Mouse (Mus musculus) stomach, postnatal 0 days (tissue): Measurements from ENCODE around the gene Syt14.

Source experiments
- CTCF ChIP-seq: IDR thresholded peaks from 2 replicates; pipeline ENCODE4 v1.5.1; 2016; ENCODE audit warnings: antibody characterized with exemption, low read depth, mild to moderate bottlenecking, moderate library complexity
- EP300 ChIP-seq: optimal IDR thresholded peaks from 2 replicates; pipeline ENCODE3; 2016; ENCODE audit warnings: antibody characterized with exemption

- TF ChIP-seq EP300 (no peak), CTCF (peak; percentile 62)
Observed at GRCm38 (mm10) chr1:192882617-192883295, 152.8 kb downstream of the Syt14 start.
